Mouse (Mus musculus): ENCODE measurements at regions not wholly inside any gene's neighbourhood (a gene's known extent, or its start where the extent isn't known, plus 50 kb on each side); places are given as distances from the start of the nearest gene placed in this dataset.

GRCm38 (mm10) chr13:45189389-45189788, 110.9 kb downstream of the Gm9817 start:
- no peak for ATAC-seq (ENCODE audit: borderline replicate concordance, extremely low read depth, low FRiP score, low TSS enrichment)
- no peaks in the 10 kb centered on the region for H3K36me3 ChIP-seq
- no peaks in the 10 kb centered on the region for H3K27me3 ChIP-seq
- no peak overlapping the region for H3K4me3 ChIP-seq
- H3K9ac ChIP-seq = no peak overlapping the region
- H3K4me1 ChIP-seq = no peaks in the 10 kb centered on the region
- H3K4me2 ChIP-seq = no peak overlapping the region
- no peak overlapping the region for H3K27ac ChIP-seq
- H3K9me3 ChIP-seq = no peaks in the 10 kb centered on the region
- WGBS = 59% methylated on average over 6 of the region's 6 CpGs

- no peaks in the 10 kb centered on the region for H3K4me1 ChIP-seq
- no peaks in the 10 kb centered on the region for H3K9me3 ChIP-seq
- H3K4me3 ChIP-seq = no peak overlapping the region
- H3K9ac ChIP-seq = no peak overlapping the region
- 65% methylated on average over 4 of the region's 4 CpGs for WGBS
- H3K36me3 ChIP-seq = no peaks in the 10 kb centered on the region
- no peak for ATAC-seq (ENCODE audit: borderline replicate concordance, extremely low read depth, low FRiP score, low TSS enrichment)
- no peak overlapping the region for H3K4me2 ChIP-seq
- no peak overlapping the region for H3K27ac ChIP-seq
- no peaks in the 10 kb centered on the region for H3K27me3 ChIP-seq
Observed at GRCm38 (mm10) chr13:45190151-45190550, 111.7 kb downstream of the Gm9817 start.

- no peak overlapping the region for H3K4me2 ChIP-seq
- 55% methylated on average over 8 of the region's 8 CpGs for WGBS
Observed at GRCm38 (mm10) chr13:45192079-45192478, 113.6 kb downstream of the Gm9817 start.

GRCm38 (mm10) chr13:45195562-45195961, 117.1 kb downstream of the Gm9817 start:
- H3K27me3 ChIP-seq = no peaks in the 10 kb centered on the region
- WGBS = 61% methylated on average over 2 of the region's 2 CpGs
- ATAC-seq (ENCODE audit: borderline replicate concordance, extremely low read depth, low FRiP score, low TSS enrichment) = no peak
- H3K9me3 ChIP-seq = no peaks in the 10 kb centered on the region
- no peak overlapping the region for H3K9ac ChIP-seq
- peaks cover under 1% of the 10 kb centered on the region; the same call in 1 of the 2 replicates for H3K4me1 ChIP-seq
- H3K36me3 ChIP-seq = no peaks in the 10 kb centered on the region
- no peak overlapping the region for H3K4me2 ChIP-seq
- no peak overlapping the region for H3K4me3 ChIP-seq
- no peak overlapping the region for H3K27ac ChIP-seq

More at GRCm38 (mm10) chr13:45192079-45192478, 113.6 kb downstream of the Gm9817 start:
- H3K9ac ChIP-seq = no peak overlapping the region
- H3K9me3 ChIP-seq = no peaks in the 10 kb centered on the region
- H3K27ac ChIP-seq = no peak overlapping the region
- no peaks in the 10 kb centered on the region for H3K4me1 ChIP-seq
- H3K4me3 ChIP-seq = no peak overlapping the region
- ATAC-seq (ENCODE audit: borderline replicate concordance, extremely low read depth, low FRiP score, low TSS enrichment) = no peak
- no peaks in the 10 kb centered on the region for H3K27me3 ChIP-seq
- H3K36me3 ChIP-seq = no peaks in the 10 kb centered on the region

- no peak for ATAC-seq (ENCODE audit: borderline replicate concordance, extremely low read depth, low FRiP score, low TSS enrichment)
- Histone ChIP-seq H3K9ac (no peak overlapping the region), H3K4me3 (no peak overlapping the region), H3K36me3 (no peaks in the 10 kb centered on the region), H3K4me1 (peaks cover 5% of the 10 kb centered on the region; the same call in 1 of the 2 replicates), H3K9me3 (no peaks in the 10 kb centered on the region), H3K4me2 (no peak overlapping the region), H3K27me3 (no peaks in the 10 kb centered on the region), H3K27ac (no peak overlapping the region)
Observed at GRCm38 (mm10) chr13:45196363-45196762, 117.9 kb downstream of the Gm9817 start.

- 19% methylated on average over 9 of the region's 9 CpGs for WGBS
- Histone ChIP-seq H3K27me3 (no peaks in the 10 kb centered on the region), H3K4me1 (peaks cover 9% of the 10 kb centered on the region; the same call in 1 of the 2 replicates), H3K36me3 (no peaks in the 10 kb centered on the region), H3K27ac (no peak overlapping the region), H3K4me3 (no peak overlapping the region), H3K4me2 (no peak overlapping the region), H3K9me3 (no peaks in the 10 kb centered on the region), H3K9ac (no peak overlapping the region)
- ATAC-seq (ENCODE audit: borderline replicate concordance, extremely low read depth, low FRiP score, low TSS enrichment) = no peak
Observed at GRCm38 (mm10) chr13:45200511-45201120, 122.1 kb downstream of the Gm9817 start.

- H3K4me3 ChIP-seq = no peak overlapping the region
- H3K9ac ChIP-seq = no peak overlapping the region
- peaks cover 9% of the 10 kb centered on the region; the same call in 1 of the 2 replicates for H3K4me1 ChIP-seq
- peak; percentile 23; the same call in 1 of the 2 replicates for ATAC-seq (ENCODE audit: borderline replicate concordance, extremely low read depth, low FRiP score, low TSS enrichment)
- 31% methylated on average over 6 of the region's 6 CpGs for WGBS
- H3K27ac ChIP-seq = no peak overlapping the region
- no peaks in the 10 kb centered on the region for H3K27me3 ChIP-seq
- no peaks in the 10 kb centered on the region for H3K36me3 ChIP-seq
- no peaks in the 10 kb centered on the region for H3K9me3 ChIP-seq
- no peak overlapping the region for H3K4me2 ChIP-seq
Observed at GRCm38 (mm10) chr13:45204856-45205255, 126.4 kb downstream of the Gm9817 start.

GRCm38 (mm10) chr13:45208540-45209197, 130.2 kb downstream of the Gm9817 start:
- 67% methylated on average over 5 of the region's 5 CpGs for WGBS
- 0 out of 2 replicates have a peak, but pooled peaks cover 4% of the 10 kb centered on the region for H3K4me1 ChIP-seq
- no peak overlapping the region for H3K4me3 ChIP-seq
- no peaks in the 10 kb centered on the region for H3K36me3 ChIP-seq
- no peaks in the 10 kb centered on the region for H3K9me3 ChIP-seq
- H3K27ac ChIP-seq = no peak overlapping the region
- no peak overlapping the region for H3K9ac ChIP-seq
- no peak overlapping the region for H3K4me2 ChIP-seq
- H3K27me3 ChIP-seq = no peaks in the 10 kb centered on the region
- ATAC-seq (ENCODE audit: borderline replicate concordance, extremely low read depth, low FRiP score, low TSS enrichment) = no peak

- Histone ChIP-seq H3K27me3 (no peaks in the 10 kb centered on the region), H3K27ac (no peak overlapping the region), H3K36me3 (no peaks in the 10 kb centered on the region), H3K4me2 (no peak overlapping the region), H3K9ac (no peak overlapping the region), H3K4me3 (no peak overlapping the region), H3K4me1 (no peaks in the 10 kb centered on the region), H3K9me3 (no peaks in the 10 kb centered on the region)
- no peak for ATAC-seq (ENCODE audit: borderline replicate concordance, extremely low read depth, low FRiP score, low TSS enrichment)
- 78% methylated on average over 9 of the region's 9 CpGs for WGBS
Observed at GRCm38 (mm10) chr13:45211241-45211640, 132.7 kb downstream of the Gm9817 start.

- Histone ChIP-seq H3K4me1 (no peaks in the 10 kb centered on the region), H3K9ac (no peak overlapping the region), H3K27ac (no peak overlapping the region), H3K27me3 (no peaks in the 10 kb centered on the region), H3K36me3 (no peaks in the 10 kb centered on the region), H3K9me3 (no peaks in the 10 kb centered on the region), H3K4me2 (no peak overlapping the region), H3K4me3 (no peak overlapping the region)
- 28% methylated on average over 5 of the region's 5 CpGs for WGBS
- no peak for ATAC-seq (ENCODE audit: borderline replicate concordance, extremely low read depth, low FRiP score, low TSS enrichment)
Observed at GRCm38 (mm10) chr13:45213116-45213834, 134.8 kb downstream of the Gm9817 start.

- H3K27ac ChIP-seq = no peak overlapping the region
- no peaks in the 10 kb centered on the region for H3K27me3 ChIP-seq
- ATAC-seq (ENCODE audit: borderline replicate concordance, extremely low read depth, low FRiP score, low TSS enrichment) = no peak
- H3K4me3 ChIP-seq = no peak overlapping the region
- no peaks in the 10 kb centered on the region for H3K36me3 ChIP-seq
- H3K9me3 ChIP-seq = no peaks in the 10 kb centered on the region
- H3K9ac ChIP-seq = no peak overlapping the region
- no peaks in the 10 kb centered on the region for H3K4me1 ChIP-seq
- no peak overlapping the region for H3K4me2 ChIP-seq
- 89% methylated on average over 4 of the region's 4 CpGs for WGBS
Observed at GRCm38 (mm10) chr13:45218251-45218650, 139.8 kb downstream of the Gm9817 start.

GRCm38 (mm10) chr13:45219671-45220070, 141.2 kb downstream of the Gm9817 start:
- no peaks in the 10 kb centered on the region for H3K4me1 ChIP-seq
- no peaks in the 10 kb centered on the region for H3K36me3 ChIP-seq
- H3K27ac ChIP-seq = no peak overlapping the region
- H3K27me3 ChIP-seq = no peaks in the 10 kb centered on the region
- ATAC-seq (ENCODE audit: borderline replicate concordance, extremely low read depth, low FRiP score, low TSS enrichment) = no peak
- no peaks in the 10 kb centered on the region for H3K9me3 ChIP-seq
- H3K9ac ChIP-seq = no peak overlapping the region
- WGBS = 57% methylated on average over 3 of the region's 3 CpGs
- no peak overlapping the region for H3K4me3 ChIP-seq
- no peak overlapping the region for H3K4me2 ChIP-seq

Data from lung, embryonic 15.5 days (tissue).